Mouse (Mus musculus): ENCODE data around the gene Gng3.
A peak's percentile ranks its signal among the peaks of the same experiment; 100 is the strongest.
"Not testable (repeated sequence)": the region's sequence is repeated elsewhere in the genome, so short reads cannot be mapped to it uniquely, and the experiment has no call there.

Gng3 gene

GRCm38 (mm10) chr19:8839103-8839907, at the start of gene Gng3:
TSS of gene Gng3 (minus strand) at chr19:8839194.
- no peak for DNase-seq (ENCODE audit: low read depth)

GRCm38 (mm10) chr19:8887585-8888463, 48.8 kb upstream of the Gng3 start:
- no peak for DNase-seq (ENCODE audit: low read depth)

- DNase-seq (ENCODE audit: low read depth) = no peak
Observed at GRCm38 (mm10) chr19:8886916-8887584, 48.1 kb upstream of the Gng3 start.

- DNase-seq (ENCODE audit: low read depth) = no peak
Observed at GRCm38 (mm10) chr19:8883616-8884015, 44.6 kb upstream of the Gng3 start, which contains the start of the genes Lbhd1 and Gm49403. TSS of gene Lbhd1 (plus strand) at chr19:8883732. TSS of gene Gm49403 (plus strand) at chr19:8883930.

GRCm38 (mm10) chr19:8881034-8881392, 42.0 kb upstream of the Gng3 start:
- DNase-seq (ENCODE audit: low read depth) = no peak

- DNase-seq (ENCODE audit: low read depth) = peak; percentile 67
Observed at GRCm38 (mm10) chr19:8880311-8881033, 41.5 kb upstream of the Gng3 start, which contains the start of gene Uqcc3. TSS of gene Uqcc3 (minus strand) at chr19:8880923.

- no peak for DNase-seq (ENCODE audit: low read depth)
Observed at GRCm38 (mm10) chr19:8875031-8875430, 36.0 kb upstream of the Gng3 start.

- DNase-seq (ENCODE audit: low read depth) = no peak
Observed at GRCm38 (mm10) chr19:8872266-8872840, 33.4 kb upstream of the Gng3 start.

- DNase-seq (ENCODE audit: low read depth) = peak; percentile 97
Observed at GRCm38 (mm10) chr19:8871267-8872186, 32.5 kb upstream of the Gng3 start, which contains the start of gene Ubxn1. TSS of gene Ubxn1 (plus strand) at chr19:8871496.

- DNase-seq (ENCODE audit: low read depth) = no peak
Observed at GRCm38 (mm10) chr19:8870838-8871237, 31.8 kb upstream of the Gng3 start.

GRCm38 (mm10) chr19:8870381-8870780, 31.4 kb upstream of the Gng3 start:
- not testable (repeated sequence) for DNase-seq (ENCODE audit: low read depth)

- no peak for DNase-seq (ENCODE audit: low read depth)
Observed at GRCm38 (mm10) chr19:8864265-8864664, 25.3 kb upstream of the Gng3 start.

GRCm38 (mm10) chr19:8859018-8859417, 20.0 kb upstream of the Gng3 start:
- DNase-seq (ENCODE audit: low read depth) = no peak

- DNase-seq (ENCODE audit: low read depth) = no peak
Observed at GRCm38 (mm10) chr19:8857689-8858088, 18.7 kb upstream of the Gng3 start.

GRCm38 (mm10) chr19:8853117-8853516, 14.1 kb upstream of the Gng3 start:
- no peak for DNase-seq (ENCODE audit: low read depth)

- DNase-seq (ENCODE audit: low read depth) = no peak
Observed at GRCm38 (mm10) chr19:8852236-8852928, 13.4 kb upstream of the Gng3 start.

- no peak for DNase-seq (ENCODE audit: low read depth)
Observed at GRCm38 (mm10) chr19:8851639-8852038, 12.6 kb upstream of the Gng3 start.

- peak; percentile 85 for DNase-seq (ENCODE audit: low read depth)
Observed at GRCm38 (mm10) chr19:8850402-8850901, 11.5 kb upstream of the Gng3 start, which contains the start of gene Lrrn4cl. TSS of gene Lrrn4cl (plus strand) at chr19:8850768.

GRCm38 (mm10) chr19:8848356-8848755, 9.4 kb upstream of the Gng3 start:
- no peak for DNase-seq (ENCODE audit: low read depth)
